Mouse (Mus musculus): Measurements from ENCODE around the gene Gm3486.
"Not testable (repeated sequence)": the region's sequence is repeated elsewhere in the genome, so short reads cannot be mapped to it uniquely, and the experiment has no call there.

DNA sequence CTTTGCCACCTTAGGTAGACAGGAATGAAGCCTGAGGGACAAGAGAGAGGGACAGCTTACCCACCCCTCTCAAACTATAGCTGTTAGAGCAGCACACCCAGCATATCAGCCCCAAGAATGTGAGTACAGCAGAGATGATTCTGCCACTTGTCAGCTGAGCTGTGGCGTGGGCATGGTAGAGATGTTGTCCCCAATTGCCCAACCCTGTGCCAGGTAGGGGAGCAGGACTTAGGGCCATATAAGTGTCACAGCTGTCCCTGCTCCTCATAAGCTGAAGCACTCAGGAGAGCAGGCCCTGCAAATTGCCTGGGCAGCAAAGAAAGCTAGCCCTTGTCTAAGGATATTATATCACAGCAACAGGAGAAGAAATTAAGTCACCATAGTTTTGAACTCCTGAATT lies 35.4 kb upstream of the Gm3486 start:
- not testable (repeated sequence) for TF ChIP-seq CTCF, EP300 (IDR thresholded peaks at IDR 0.05)

All from lung, postnatal 0 days (tissue).